Mouse (Mus musculus): Measurements from ENCODE around the gene Zfp62.

GRCm38 (mm10) chr11:49156821-49157814 is 46.0 kb upstream of the Zfp62 start:
- no peak for TF ChIP-seq POLR2A (IDR thresholded peaks at IDR 0.05; ENCODE audit: insufficient read length, low read depth)
- TF ChIP-seq USF1 (IDR thresholded peaks at IDR 0.05; ENCODE audit: low read depth): no peak
- TF ChIP-seq MAX (IDR thresholded peaks at IDR 0.05; ENCODE audit: low read depth): no peak
- no peak for TF ChIP-seq REST (IDR thresholded peaks at IDR 0.05; ENCODE audit: insufficient read depth, insufficient read length)
- TF ChIP-seq MYOD1 (IDR thresholded peaks at IDR 0.05; ENCODE audit: control insufficient read depth in 1 of 3, insufficient read length in 2 of 3, low read depth in 2 of 3): no peak
- TF ChIP-seq TCF12 (IDR thresholded peaks at IDR 0.05; ENCODE audit: insufficient read depth, poor library complexity, severe bottlenecking): no peak
- no peak for TF ChIP-seq MYOG (IDR thresholded peaks at IDR 0.05; ENCODE audit: control insufficient read depth in 1 of 3, insufficient read depth in 1 of 3, insufficient read length in 2 of 3, low read depth in 2 of 3)
- no peak for TF ChIP-seq E2F4 (IDR thresholded peaks at IDR 0.05; ENCODE audit: insufficient read depth)
- TF ChIP-seq POLR2AphosphoS2 (IDR thresholded peaks at IDR 0.05; ENCODE audit: insufficient read length, low read depth): no peak
- TF ChIP-seq CEBPB (IDR thresholded peaks at IDR 0.05; ENCODE audit: insufficient read depth, poor library complexity, severe bottlenecking): no peak
- no peak for TF ChIP-seq TCF3 (IDR thresholded peaks at IDR 0.05; ENCODE audit: insufficient read length, low read depth)

Measured in myocyte (in vitro differentiated cells).